8 mouse cellular contexts compared by ENCODE assay signal in the genomic region with DNA sequence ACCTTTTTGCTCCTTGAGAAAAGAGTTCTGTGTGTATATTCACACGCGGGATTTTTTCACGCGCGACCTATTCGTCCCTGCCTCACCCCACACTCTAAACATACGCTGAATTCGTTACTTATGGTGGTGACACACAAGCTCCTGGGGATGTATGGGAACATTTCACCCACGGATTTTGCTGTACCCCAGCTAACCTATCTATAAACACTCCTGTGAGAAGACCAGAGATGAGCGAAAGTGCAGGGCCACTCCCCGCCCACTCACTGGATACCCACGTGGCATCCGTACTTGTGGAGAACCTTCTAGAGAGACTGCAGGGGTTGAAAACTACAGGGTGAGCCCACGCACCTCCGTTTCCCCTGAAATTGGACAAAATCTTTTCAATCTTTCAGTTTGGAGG. TPM values are rescaled to one million over a fixed set of nuclear protein-coding genes. Genes with fewer than 3 reads are reported as not detected.
DNase-seq lines count a peak whose midpoint lies in the region; ATAC-seq and TF ChIP-seq lines count a peak whose summit lies in the region.

No protein-coding gene starts in this region.

- TF ChIP-seq CTCF in left cerebral cortex, adult 2 months (IDR thresholded peaks at IDR 0.05), result no peak

- peak overlapping the region; percentile 46 for H3K9ac ChIP-seq in lung, embryonic 15.5 days
- peak overlapping the region; percentile 41 for H3K9ac ChIP-seq in stomach, embryonic 14.5 days (replicated peaks; ENCODE audit: low read depth, low read length)

- no peaks in the 10 kb centered on the region for H3K9me3 ChIP-seq in forebrain, embryonic 10.5 days
- no peaks in the 10 kb centered on the region for H3K9me3 ChIP-seq in lung, embryonic 15.5 days
- H3K9me3 ChIP-seq in stomach, embryonic 14.5 days (ENCODE audit: control insufficient read depth, low read depth, low read length), result no peaks in the 10 kb centered on the region

- H3K4me1 ChIP-seq in forebrain, embryonic 10.5 days, result peaks cover 54% of the 10 kb centered on the region
- peaks cover 42% of the 10 kb centered on the region for H3K4me1 ChIP-seq in lung, embryonic 15.5 days
- peaks cover 15% of the 10 kb centered on the region; the same call in 1 of the 2 replicates for H3K4me1 ChIP-seq in stomach, embryonic 14.5 days (ENCODE audit: control insufficient read depth, insufficient read depth, low read length)

- under 1% methylated on average over 15 of the region's 15 CpGs for WGBS in forebrain, embryonic 10.5 days
- WGBS in lung, embryonic 15.5 days, result under 1% methylated on average over 15 of the region's 15 CpGs
- WGBS in stomach, embryonic 14.5 days, result under 1% methylated on average over 15 of the region's 15 CpGs

- no peak for DNase-seq in left cerebral cortex, adult 2 months (ENCODE audit: extremely low spot score in 1 of 2, low spot score in 2 of 2)
- DNase-seq in left cerebral cortex, postnatal 25 days (ENCODE audit: low spot score in 2 of 2), result no peak
- no peak for DNase-seq in forebrain, embryonic 10.5 days (ENCODE audit: extremely low spot score, low spot score)
- DNase-seq in right cerebral cortex, postnatal 36 days (ENCODE audit: low spot score in 2 of 2), result no peak
- DNase-seq in urinary bladder, adult 18-20 months (ENCODE audit: low spot score in 2 of 2), result no peak

- peak overlapping the region; percentile 43 for H3K4me3 ChIP-seq in left cerebral cortex, adult 2 months
- H3K4me3 ChIP-seq in forebrain, embryonic 10.5 days, result peak overlapping the region; percentile 92
- H3K4me3 ChIP-seq in lung, embryonic 15.5 days, result peak overlapping the region; percentile 72
- H3K4me3 ChIP-seq in stomach, embryonic 14.5 days (ENCODE audit: low read depth, low read length), result peak overlapping the region; percentile 89

- intact Hi-C loops in left cerebral cortex, adult 2 months (cut with DNase I), result no loop called here
- intact Hi-C loops in left cerebral cortex, postnatal 25 days (cut with DNase I), result no loop called here

- H3K4me2 ChIP-seq in lung, embryonic 15.5 days, result peak overlapping the region; percentile 93
- H3K4me2 ChIP-seq in stomach, embryonic 14.5 days (replicated peaks; ENCODE audit: low read depth, low read length), result peak overlapping the region; percentile 88

- H3K27me3 ChIP-seq in forebrain, embryonic 10.5 days (ENCODE audit: poor library complexity, severe bottlenecking), result peaks cover 64% of the 10 kb centered on the region
- peaks cover 6% of the 10 kb centered on the region for H3K27me3 ChIP-seq in lung, embryonic 15.5 days
- H3K27me3 ChIP-seq in stomach, embryonic 14.5 days (ENCODE audit: control insufficient read depth, insufficient read depth, low read length), result no peaks in the 10 kb centered on the region

- peak; percentile 23 for ATAC-seq in inflammation-experienced regulatory T-cells, adult 6 months
- no peak for ATAC-seq in lung, embryonic 15.5 days (ENCODE audit: borderline replicate concordance, extremely low read depth, low FRiP score, low TSS enrichment)
- ATAC-seq in stomach, embryonic 14.5 days (ENCODE audit: insufficient number of reproducible peaks, insufficient read depth, low FRiP score, low read depth), result no peak

- H3K36me3 ChIP-seq in forebrain, embryonic 10.5 days (replicated peaks), result no peaks in the 10 kb centered on the region
- H3K36me3 ChIP-seq in lung, embryonic 15.5 days, result no peaks in the 10 kb centered on the region
- no peaks in the 10 kb centered on the region for H3K36me3 ChIP-seq in stomach, embryonic 14.5 days (ENCODE audit: control insufficient read depth, insufficient read depth, low read length)

- no peak overlapping the region for H3K27ac ChIP-seq in left cerebral cortex, adult 2 months
- peak overlapping the region; percentile 95 for H3K27ac ChIP-seq in forebrain, embryonic 10.5 days
- H3K27ac ChIP-seq in lung, embryonic 15.5 days, result peak overlapping the region; percentile 94; the same call in 1 of the 2 replicates
- H3K27ac ChIP-seq in stomach, embryonic 14.5 days (ENCODE audit: low read length), result peak overlapping the region; percentile 95

RNA-seq across cellular contexts. Expression of a gene that starts 3.5 kb away (rescaled TPM):
- 10 to 100 TPM; 75.1 to 97.4 TPM for total RNA-seq in left cerebral cortex, adult 2 months (2021)
- 10 to 100 TPM; 97.7 to 97.9 TPM for total RNA-seq in left cerebral cortex, postnatal 25 days (2021)
- polyA plus RNA-seq in forebrain, embryonic 10.5 days (2016; fragmentation: Nextera tagmentation; extraction: Ambion mirVana), result 997 and 1,058 TPM in 2 replicates
- polyA plus RNA-seq in inflammation-experienced regulatory T-cells, adult 6 months (2017; shearing (Covaris generic)), result 100 to 1,000 TPM; 622 to 765 (median 747) TPM
- 599 and 663 TPM in 2 replicates for polyA plus RNA-seq in lung, embryonic 15.5 days (2015; fragmentation: Nextera tagmentation; extraction: Ambion mirVana)
- 1,255 and 1,268 TPM in 2 replicates for polyA plus RNA-seq in stomach, embryonic 14.5 days (2014; fragmentation: Nextera tagmentation; extraction: Ambion mirVana)

RNA-seq across cellular contexts. Expression of a gene that starts 46.1 kb away (rescaled TPM):
- total RNA-seq in left cerebral cortex, adult 2 months (2021), result 10 to 100 TPM; 22.3 to 22.7 TPM
- 10 to 100 TPM; 23.6 to 25.9 TPM for total RNA-seq in left cerebral cortex, postnatal 25 days (2021)
- 7.1 and 7.3 TPM in 2 replicates for polyA plus RNA-seq in forebrain, embryonic 10.5 days (2016; fragmentation: Nextera tagmentation; extraction: Ambion mirVana)
- 10 to 100 TPM in 1 of 3 experiments, 1 to 10 TPM in 2; 7.5 to 10.6 (median 8.8) TPM for polyA plus RNA-seq in inflammation-experienced regulatory T-cells, adult 6 months (2017; shearing (Covaris generic))
- 3.2 and 3.7 TPM in 2 replicates for polyA plus RNA-seq in lung, embryonic 15.5 days (2015; fragmentation: Nextera tagmentation; extraction: Ambion mirVana)
- polyA plus RNA-seq in stomach, embryonic 14.5 days (2014; fragmentation: Nextera tagmentation; extraction: Ambion mirVana), result 3.4 and 3.8 TPM in 2 replicates
